Mouse (Mus musculus) inflammation-experienced regulatory T-cells, adult 6 months (primary cell): Measurements from ENCODE around the gene Nceh1. TPM values are rescaled to one million over a fixed set of nuclear protein-coding genes. Genes with fewer than 3 reads are reported as not detected.

Experiments
- ATAC-seq: one replicate; pipeline ENCODE4 v1.8.0; 2017
- polyA plus RNA-seq, 3 experiments: library from polyadenylated mRNA; unstranded; fragments of 100-300 nt; shearing (Covaris generic); gene quantifications; one replicate each; pipeline ENCODE4 v1.2.1; 2017

Gene Nceh1
- 10 to 100 TPM; 21.0 to 33.3 (median 22.7) TPM for polyA plus RNA-seq

DNA sequence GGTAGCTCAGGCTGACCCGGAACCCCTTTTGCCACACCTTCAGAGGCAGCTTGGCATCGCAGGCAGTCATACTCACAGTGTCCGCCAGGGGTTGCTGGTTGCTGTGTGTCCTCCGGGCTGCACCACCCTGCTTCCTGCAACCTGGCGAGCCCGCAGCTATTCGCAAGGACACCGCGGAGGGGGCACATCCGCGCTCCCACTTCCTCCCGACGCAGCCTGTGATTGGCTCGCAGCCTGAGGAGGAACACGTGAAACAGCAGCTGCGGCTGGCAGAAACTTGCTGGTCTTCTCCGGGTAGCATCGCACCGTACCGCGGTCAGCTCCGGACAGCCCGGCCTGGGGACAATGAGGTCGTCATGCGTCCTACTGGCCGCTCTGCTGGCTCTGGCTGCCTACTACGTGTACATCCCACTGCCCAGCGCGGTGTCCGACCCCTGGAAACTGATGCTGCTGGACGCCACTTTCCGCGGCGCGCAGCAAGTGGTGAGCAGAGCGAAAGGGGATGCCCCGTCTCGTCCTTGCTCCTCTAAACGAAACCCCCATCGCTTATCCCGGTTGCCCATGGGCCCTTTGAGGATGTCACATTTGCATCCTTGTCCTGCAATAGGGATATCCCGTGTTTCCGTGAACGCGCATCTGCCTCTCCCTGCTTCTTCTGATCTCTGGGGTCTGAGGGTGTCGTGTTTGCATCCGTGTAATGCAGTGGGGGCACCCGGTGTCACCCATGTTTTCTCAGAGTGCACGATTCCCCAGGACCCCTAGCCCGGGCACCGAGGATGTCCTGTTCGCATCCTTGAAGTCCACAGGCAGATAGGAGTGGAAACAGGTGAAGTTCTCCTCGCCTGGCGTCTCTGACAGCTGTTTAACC lies at the start of gene Nceh1:
Gene Nceh1 (plus strand): TSS at position 233 of the 868 bp plus-strand sequence.
- peak; percentile 99 for ATAC-seq

GRCm38 (mm10) chr3:27140101-27140500 lies 42.7 kb upstream of the Nceh1 start:
- no peak for ATAC-seq

- ATAC-seq, result no peak
These were observed 39.2 kb upstream of the Nceh1 start for GRCm38 (mm10) chr3:27143570-27143969.

DNA sequence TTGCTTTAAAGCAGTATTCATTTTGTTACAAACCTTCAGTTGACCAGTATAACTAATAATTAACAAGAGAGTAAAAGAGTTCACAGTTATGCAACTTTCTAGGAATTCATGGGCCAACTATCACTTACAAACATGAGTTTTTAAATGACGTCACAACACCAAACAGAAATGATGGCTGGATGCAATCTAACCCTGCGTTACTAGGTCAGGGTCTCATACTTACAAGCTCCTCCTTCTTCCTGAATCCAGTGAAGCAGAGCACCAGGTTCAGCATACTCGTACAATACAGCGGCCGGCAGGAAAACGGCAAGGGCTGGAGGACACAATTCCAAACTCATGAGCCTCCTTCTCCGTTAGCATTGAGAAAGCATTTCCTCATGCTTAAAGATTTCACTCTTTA lies 37.0 kb upstream of the Nceh1 start:
- no peak for ATAC-seq

DNA sequence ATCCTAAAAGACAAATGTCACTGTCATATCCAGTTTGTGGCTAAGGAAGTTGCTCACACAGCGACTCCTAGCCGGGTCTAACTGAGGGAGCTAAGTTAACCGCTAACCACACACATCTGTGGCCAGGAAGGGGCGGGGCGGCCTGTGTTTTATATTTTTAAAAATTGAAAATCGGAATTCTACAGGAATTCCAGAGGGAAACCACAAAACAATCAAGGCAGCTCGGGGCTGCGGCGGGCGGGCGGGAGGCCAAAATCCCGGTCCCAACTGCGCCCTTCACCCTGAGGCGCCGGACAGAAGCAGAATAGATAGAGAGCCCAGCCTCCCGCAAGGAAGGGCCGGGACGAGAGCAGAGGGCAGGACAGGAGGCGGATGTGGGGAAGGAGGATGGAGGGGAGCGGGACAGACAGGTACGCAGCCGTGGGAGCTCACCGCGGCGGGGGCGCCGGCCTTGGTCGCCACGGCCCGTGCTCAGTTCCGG lies 29.5 kb upstream of the Nceh1 start:
- peak; percentile 21 for ATAC-seq

GRCm38 (mm10) chr3:27153701-27154209 lies 29.0 kb upstream of the Nceh1 start, which contains the start of gene Ect2:
Ect2 (minus strand) TSS chr3:27153878.
- ATAC-seq, result peak; percentile 99

GRCm38 (mm10) chr3:27154280-27154679 lies 28.5 kb upstream of the Nceh1 start:
- no peak for ATAC-seq

GRCm38 (mm10) chr3:27155051-27155855 lies 27.5 kb upstream of the Nceh1 start:
- ATAC-seq, result no peak

- ATAC-seq, result no peak
These were observed 26.7 kb upstream of the Nceh1 start for GRCm38 (mm10) chr3:27155856-27156593.

GRCm38 (mm10) chr3:27156594-27156949 lies 26.2 kb upstream of the Nceh1 start:
- no peak for ATAC-seq

DNA sequence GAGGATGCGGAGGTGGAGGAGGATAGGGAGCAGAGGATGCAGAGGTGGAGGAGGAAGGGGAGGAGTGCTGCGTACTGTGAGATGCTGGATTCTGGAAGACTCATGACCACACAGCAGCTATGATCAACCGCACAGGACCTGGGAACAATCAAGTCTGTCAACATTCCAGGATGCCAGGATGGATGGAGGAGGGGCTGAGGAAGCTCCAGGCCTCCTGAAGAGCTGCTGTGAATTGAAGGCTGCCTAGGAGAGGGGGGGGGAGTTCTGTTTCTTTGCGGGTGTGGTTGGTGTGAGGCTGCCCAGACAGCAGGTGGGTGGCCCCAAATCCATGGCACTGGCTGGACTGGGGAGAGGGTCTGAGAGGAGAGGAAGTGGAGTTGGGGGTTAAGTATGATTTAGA lies 23.9 kb upstream of the Nceh1 start:
- no peak for ATAC-seq

GRCm38 (mm10) chr3:27161645-27162409 lies 20.9 kb upstream of the Nceh1 start:
- ATAC-seq, result no peak

DNA sequence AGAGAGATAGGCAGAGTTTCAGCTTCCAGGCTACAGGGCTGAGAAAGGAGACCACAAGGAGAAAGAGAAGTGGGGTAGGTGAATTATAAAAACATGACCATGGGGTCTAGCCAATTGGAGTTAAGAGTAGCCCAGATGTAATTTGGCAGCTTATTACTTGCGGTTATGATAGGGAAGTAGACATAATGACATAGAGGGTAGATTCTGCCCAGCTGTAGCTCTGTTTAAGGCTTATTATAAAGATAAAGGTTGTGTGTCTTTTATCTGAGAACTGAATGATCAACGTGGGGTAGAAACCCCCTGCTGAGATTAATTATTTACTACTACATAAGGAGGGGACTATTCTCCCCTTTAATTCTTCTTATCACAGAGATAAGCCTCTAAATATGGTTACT lies 20.4 kb upstream of the Nceh1 start:
- ATAC-seq, result no peak

DNA sequence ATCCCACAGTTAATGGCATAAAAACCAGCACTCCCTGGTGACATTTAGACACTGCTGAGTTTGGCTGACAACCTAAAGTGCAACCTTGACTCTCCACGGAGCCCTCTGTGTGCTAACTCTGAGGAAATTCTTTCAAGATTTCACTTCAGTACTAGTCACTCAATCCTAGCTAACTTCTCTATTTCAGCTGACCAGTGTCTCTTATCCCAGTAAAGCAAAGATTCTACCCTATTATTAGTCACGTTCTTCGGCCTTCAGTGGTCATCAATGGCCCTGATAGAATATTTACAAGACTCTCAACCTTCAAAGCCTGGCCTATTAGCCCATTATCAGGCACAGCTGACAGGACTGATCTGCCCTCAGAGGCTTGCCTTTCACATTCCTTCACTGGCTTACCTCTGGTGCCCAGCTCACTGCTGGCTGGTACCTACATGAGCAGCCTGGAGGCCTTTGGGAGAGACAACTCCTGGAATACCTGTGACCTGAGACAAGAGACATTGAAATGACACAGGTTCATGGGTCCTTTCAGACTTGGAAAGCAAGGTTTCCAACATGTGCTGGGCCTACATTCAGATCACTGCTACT lies 17.2 kb upstream of the Nceh1 start:
- ATAC-seq, result no peak

DNA sequence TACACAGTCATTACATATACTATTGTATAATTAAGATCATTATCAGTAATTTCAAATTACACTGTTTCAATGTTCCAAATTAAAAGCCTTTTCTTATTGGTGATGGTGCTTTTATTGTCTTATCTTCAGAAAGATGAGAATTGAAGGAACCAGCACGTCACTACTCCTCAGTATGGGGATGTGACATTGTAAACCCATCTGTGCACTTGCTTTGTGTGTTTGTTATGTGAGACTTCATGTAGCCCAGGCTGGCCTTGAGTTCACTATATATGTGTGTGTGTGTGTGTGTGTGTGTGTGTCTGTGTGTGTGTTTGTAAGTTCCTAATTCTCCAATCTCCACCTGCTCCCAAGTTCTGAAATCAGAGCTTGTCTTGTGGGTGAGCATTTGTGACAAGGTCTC lies 12.5 kb upstream of the Nceh1 start:
- no peak for ATAC-seq

- ATAC-seq, result no peak
These were observed 3.1 kb upstream of the Nceh1 start for GRCm38 (mm10) chr3:27179711-27180110.

DNA sequence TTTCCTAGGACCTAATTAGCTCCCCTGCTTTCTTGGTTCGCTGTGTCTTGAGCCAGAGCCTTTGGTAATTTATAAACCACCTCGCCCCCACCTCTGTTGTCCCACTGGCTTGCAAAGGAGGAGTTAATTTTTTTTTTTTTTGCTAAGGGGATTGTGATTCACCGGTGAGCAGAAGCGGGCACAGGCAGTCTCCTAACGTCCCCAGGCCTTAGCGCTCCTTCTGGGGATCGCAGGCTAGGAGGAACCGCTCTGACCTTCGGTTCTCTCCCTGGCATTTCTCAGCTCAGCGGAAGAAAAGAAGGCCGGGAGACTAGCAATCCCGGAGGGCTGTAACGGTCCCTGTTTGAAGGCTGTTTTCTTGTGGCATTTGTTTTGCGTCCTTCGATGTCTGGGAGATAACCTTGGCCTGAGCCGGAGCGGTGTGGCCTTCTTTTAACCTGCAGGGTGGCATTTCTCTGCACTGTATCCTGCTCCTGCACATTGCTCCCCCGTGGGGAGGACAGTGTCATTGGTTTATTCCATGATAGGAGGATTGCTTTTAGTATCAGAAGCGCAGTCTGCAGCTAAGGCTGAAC lies 923 bp downstream of the Nceh1 start:
- no peak for ATAC-seq

GRCm38 (mm10) chr3:27188386-27188785 lies 5.6 kb downstream of the Nceh1 start:
- ATAC-seq, result no peak

DNA sequence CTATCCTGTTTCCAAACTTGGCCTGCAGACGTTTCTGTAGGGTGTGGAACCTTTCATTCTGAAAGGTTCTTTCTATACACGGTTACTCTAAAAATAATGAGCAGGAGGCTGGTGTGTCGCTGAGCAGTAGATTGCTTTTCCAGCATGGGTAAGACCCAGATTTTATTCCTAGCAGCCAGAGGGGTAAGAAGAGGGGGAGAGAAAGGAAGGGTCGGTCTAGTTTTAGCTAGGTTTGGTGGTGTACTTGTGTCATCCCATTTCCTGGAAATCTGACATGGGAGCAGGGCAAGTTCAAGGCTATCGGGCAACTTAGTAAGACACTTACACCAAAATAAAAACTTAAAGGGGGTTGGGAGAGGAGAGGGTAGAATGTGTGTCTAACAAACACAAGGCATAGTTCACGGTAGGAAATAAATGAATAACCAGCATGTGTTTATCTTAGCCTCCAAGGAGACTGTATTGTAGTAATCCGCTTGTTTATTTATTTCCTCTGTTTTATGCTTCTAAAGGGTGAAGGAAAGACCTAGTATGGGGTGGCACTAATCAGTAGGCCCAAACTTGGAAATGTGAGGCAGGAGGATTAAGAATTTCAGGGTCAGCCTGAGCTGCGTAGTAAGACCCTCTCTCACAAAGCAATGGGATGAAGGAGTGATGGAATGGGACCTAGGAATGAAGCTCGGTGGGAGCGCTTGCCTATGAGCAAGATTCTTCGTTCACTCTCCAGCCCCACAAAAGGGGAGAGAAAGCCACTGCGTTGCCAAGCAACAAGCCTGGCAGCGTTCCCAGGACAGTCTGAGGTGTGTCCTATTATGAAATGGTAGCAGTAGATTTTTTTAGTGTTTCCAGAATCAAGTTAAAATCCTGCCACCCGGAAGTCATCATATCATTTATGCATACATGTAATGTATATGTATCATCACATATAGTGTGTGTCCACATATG lies 6.8 kb downstream of the Nceh1 start:
- ATAC-seq, result no peak

DNA sequence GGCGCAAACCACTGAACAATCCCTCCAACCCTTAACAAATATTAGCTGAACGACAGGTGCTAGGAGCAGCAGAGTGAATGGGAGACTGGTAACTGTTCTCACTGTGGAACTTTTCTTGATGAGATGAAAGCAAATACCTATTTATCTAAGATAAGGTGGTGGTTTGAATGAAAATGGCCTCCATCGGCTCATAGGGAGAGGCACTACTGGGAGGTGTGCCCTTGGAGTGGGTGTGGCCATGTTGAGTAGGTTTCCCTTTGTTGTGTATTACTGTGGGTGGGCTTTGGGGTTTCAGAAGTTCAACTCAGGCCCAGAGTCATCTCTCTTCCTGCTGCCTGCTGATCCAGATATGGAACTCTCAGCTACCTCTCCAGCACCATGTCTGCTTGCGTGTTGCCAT lies 8.1 kb downstream of the Nceh1 start:
- ATAC-seq, result no peak
